Mouse (Mus musculus): ENCODE data around the gene Gdf5. TPM values are rescaled to one million over a fixed set of nuclear protein-coding genes. Genes with fewer than 3 reads are reported as not detected.
A peak's percentile ranks its signal among the peaks of the same experiment; 100 is the strongest.

The Gdf5 gene
- polyA plus RNA-seq, 1 experiment from 2014 or later, result 1.6 TPM

- Histone ChIP-seq H3K4me2 (replicated peaks; ENCODE audit: low read depth) (no peak overlapping the region), H3K4me3 (ENCODE audit: low read depth, low read length) (no peak overlapping the region), H3K9ac (ENCODE audit: low read length) (no peak overlapping the region), H3K27ac (replicated peaks) (no peak overlapping the region), H3K9me3 (ENCODE audit: control insufficient read depth, low read length) (no peaks in the 10 kb centered on the region), H3K4me1 (replicated peaks; ENCODE audit: control insufficient read depth, insufficient read depth) (no peaks in the 10 kb centered on the region), H3K36me3 (ENCODE audit: control insufficient read depth, insufficient read depth, low read length) (peaks cover 8% of the 10 kb centered on the region; the same call in 1 of the 2 replicates), H3K27me3 (ENCODE audit: control insufficient read depth, insufficient read depth, low read length) (no peaks in the 10 kb centered on the region)
- ATAC-seq (ENCODE audit: low FRiP score, low TSS enrichment), result no peak
- DNase-seq (ENCODE audit: low spot score), result no peak
- TF ChIP-seq EP300 (optimal IDR thresholded peaks at IDR 0.05) (no peak), CTCF (IDR thresholded peaks at IDR 0.05; ENCODE audit: low read depth) (no peak)
- 92% methylated on average over 6 of the region's 6 CpGs for WGBS
Observed at GRCm38 (mm10) chr2:155914684-155915083, 30.5 kb downstream of the Gdf5 start.

- Histone ChIP-seq H3K36me3 (ENCODE audit: control insufficient read depth, insufficient read depth, low read length) (0 out of 2 replicates have a peak, but pooled peaks cover 3% of the 10 kb centered on the region), H3K27me3 (ENCODE audit: control insufficient read depth, insufficient read depth, low read length) (no peaks in the 10 kb centered on the region), H3K27ac (replicated peaks) (no peak overlapping the region), H3K4me3 (ENCODE audit: low read depth, low read length) (no peak overlapping the region), H3K9ac (ENCODE audit: low read length) (no peak overlapping the region; the same call in 1 of the 2 replicates), H3K4me2 (replicated peaks; ENCODE audit: low read depth) (no peak overlapping the region), H3K9me3 (ENCODE audit: control insufficient read depth, low read length) (no peaks in the 10 kb centered on the region), H3K4me1 (replicated peaks; ENCODE audit: control insufficient read depth, insufficient read depth) (no peaks in the 10 kb centered on the region)
- no peak for DNase-seq (ENCODE audit: low spot score)
- WGBS, result 89% methylated on average over 6 of the region's 6 CpGs
- no peak for ATAC-seq (ENCODE audit: low FRiP score, low TSS enrichment)
- no peak for TF ChIP-seq CTCF (IDR thresholded peaks at IDR 0.05; ENCODE audit: low read depth)
- TF ChIP-seq EP300 (optimal IDR thresholded peaks at IDR 0.05), result no peak
Observed at GRCm38 (mm10) chr2:155903632-155904008, 41.5 kb downstream of the Gdf5 start.

GRCm38 (mm10) chr2:155902989-155903631, 42.1 kb downstream of the Gdf5 start:
- Histone ChIP-seq H3K4me2 (replicated peaks; ENCODE audit: low read depth) (no peak overlapping the region), H3K9ac (ENCODE audit: low read length) (no peak overlapping the region; the same call in 1 of the 2 replicates), H3K4me3 (ENCODE audit: low read depth, low read length) (no peak overlapping the region), H3K27ac (replicated peaks) (no peak overlapping the region), H3K36me3 (ENCODE audit: control insufficient read depth, insufficient read depth, low read length) (0 out of 2 replicates have a peak, but pooled peaks cover 3% of the 10 kb centered on the region), H3K27me3 (ENCODE audit: control insufficient read depth, insufficient read depth, low read length) (no peaks in the 10 kb centered on the region), H3K9me3 (ENCODE audit: control insufficient read depth, low read length) (no peaks in the 10 kb centered on the region), H3K4me1 (replicated peaks; ENCODE audit: control insufficient read depth, insufficient read depth) (no peaks in the 10 kb centered on the region)
- 79% methylated on average over 16 of the region's 16 CpGs for WGBS
- DNase-seq (ENCODE audit: low spot score) (no peak), ATAC-seq (ENCODE audit: low FRiP score, low TSS enrichment) (no peak)
- no peak for TF ChIP-seq CTCF (IDR thresholded peaks at IDR 0.05; ENCODE audit: low read depth)
- TF ChIP-seq EP300 (optimal IDR thresholded peaks at IDR 0.05), result no peak

GRCm38 (mm10) chr2:155895046-155895735, 50.0 kb downstream of the Gdf5 start:
- no peak; the same call in 1 of the 2 replicates for ATAC-seq (ENCODE audit: low FRiP score, low TSS enrichment)
- H3K36me3 ChIP-seq (ENCODE audit: control insufficient read depth, insufficient read depth, low read length), result no peaks in the 10 kb centered on the region
- WGBS, result 55% methylated on average over 16 of the region's 16 CpGs
- DNase-seq (ENCODE audit: low spot score), result no peak
- no peak overlapping the region; the same call in 1 of the 2 replicates for H3K9ac ChIP-seq (ENCODE audit: low read length)
- H3K4me1 ChIP-seq (replicated peaks; ENCODE audit: control insufficient read depth, insufficient read depth), result peaks cover 2% of the 10 kb centered on the region; the same call in 1 of the 2 replicates
- no peak for TF ChIP-seq CTCF (IDR thresholded peaks at IDR 0.05; ENCODE audit: low read depth)
- H3K4me2 ChIP-seq (replicated peaks; ENCODE audit: low read depth), result no peak overlapping the region
- H3K9me3 ChIP-seq (ENCODE audit: control insufficient read depth, low read length), result no peaks in the 10 kb centered on the region
- H3K4me3 ChIP-seq (ENCODE audit: low read depth, low read length), result no peak overlapping the region
- no peaks in the 10 kb centered on the region for H3K27me3 ChIP-seq (ENCODE audit: control insufficient read depth, insufficient read depth, low read length)
- H3K27ac ChIP-seq (replicated peaks), result peak overlapping the region; percentile 49

- no peaks in the 10 kb centered on the region for H3K9me3 ChIP-seq (ENCODE audit: control insufficient read depth, low read length)
- ATAC-seq (ENCODE audit: low FRiP score, low TSS enrichment) (peak; percentile 56), DNase-seq (ENCODE audit: low spot score) (no peak)
- peak overlapping the region; percentile 49 for H3K27ac ChIP-seq (replicated peaks)
- H3K36me3 ChIP-seq (ENCODE audit: control insufficient read depth, insufficient read depth, low read length), result no peaks in the 10 kb centered on the region
- TF ChIP-seq CTCF (IDR thresholded peaks at IDR 0.05; ENCODE audit: low read depth) (no peak), EP300 (optimal IDR thresholded peaks at IDR 0.05) (no peak)
- H3K4me2 ChIP-seq (replicated peaks; ENCODE audit: low read depth), result no peak overlapping the region
- peaks cover 2% of the 10 kb centered on the region; the same call in 1 of the 2 replicates for H3K4me1 ChIP-seq (replicated peaks; ENCODE audit: control insufficient read depth, insufficient read depth)
- WGBS, result 51% methylated on average over 13 of the region's 13 CpGs
- no peak overlapping the region for H3K4me3 ChIP-seq (ENCODE audit: low read depth, low read length)
- H3K27me3 ChIP-seq (ENCODE audit: control insufficient read depth, insufficient read depth, low read length), result no peaks in the 10 kb centered on the region
- no peak overlapping the region; the same call in 1 of the 2 replicates for H3K9ac ChIP-seq (ENCODE audit: low read length)
Observed at GRCm38 (mm10) chr2:155894307-155895045, 50.7 kb downstream of the Gdf5 start.

Other genes starting within 250 kb of the Gdf5 start
- 64.9 and 65.7 TPM in 2 replicates for gene Edem2, start 215.9 kb downstream of the Gdf5 start, polyA plus RNA-seq (2015; fragmentation: Nextera tagmentation; extraction: Ambion mirVana)
- gene Gm17581, start 209.5 kb downstream of the Gdf5 start, polyA plus RNA-seq (2015; fragmentation: Nextera tagmentation; extraction: Ambion mirVana), result not detected in 2 replicates
- gene Procr, start 194.2 kb downstream of the Gdf5 start, polyA plus RNA-seq (2015; fragmentation: Nextera tagmentation; extraction: Ambion mirVana), result 12.2 and 14.3 TPM in 2 replicates
- 0.21 and 0.23 TPM in 2 replicates for gene Mmp24, start 170.0 kb downstream of the Gdf5 start, polyA plus RNA-seq (2015; fragmentation: Nextera tagmentation; extraction: Ambion mirVana)
- gene BC029722, start 125.9 kb downstream of the Gdf5 start, polyA plus RNA-seq (2015; fragmentation: Nextera tagmentation; extraction: Ambion mirVana), result 26.8 and 29.8 TPM in 2 replicates
- gene Eif6, start 118.4 kb downstream of the Gdf5 start, polyA plus RNA-seq (2015; fragmentation: Nextera tagmentation; extraction: Ambion mirVana), result 310 and 318 TPM in 2 replicates
- 2.7 and 4.4 TPM in 2 replicates for gene Fam83c, start 110.5 kb downstream of the Gdf5 start, polyA plus RNA-seq (2015; fragmentation: Nextera tagmentation; extraction: Ambion mirVana)
- 41.9 and 46.4 TPM in 2 replicates for gene Uqcc1, start 15.1 kb downstream of the Gdf5 start, polyA plus RNA-seq (2015; fragmentation: Nextera tagmentation; extraction: Ambion mirVana)
- gene Gm15557, start 4.6 kb downstream of the Gdf5 start, polyA plus RNA-seq (2015; fragmentation: Nextera tagmentation; extraction: Ambion mirVana), result not detected in 2 replicates
- gene Cep250, start 11.1 kb upstream of the Gdf5 start, polyA plus RNA-seq (2015; fragmentation: Nextera tagmentation; extraction: Ambion mirVana), result 4.0 and 4.6 TPM in 2 replicates
- 0.65 and 0.76 TPM in 2 replicates for gene 6430550D23Rik, start 62.6 kb upstream of the Gdf5 start, polyA plus RNA-seq (2015; fragmentation: Nextera tagmentation; extraction: Ambion mirVana)
- gene Ergic3, start 62.7 kb upstream of the Gdf5 start, polyA plus RNA-seq (2015; fragmentation: Nextera tagmentation; extraction: Ambion mirVana), result 138 and 144 TPM in 2 replicates
- gene Fer1l4, start 107.6 kb upstream of the Gdf5 start, polyA plus RNA-seq (2015; fragmentation: Nextera tagmentation; extraction: Ambion mirVana), result 10.1 and 11.7 TPM in 2 replicates
- 2.7 and 3.0 TPM in 2 replicates for gene Spag4, start 119.8 kb upstream of the Gdf5 start, polyA plus RNA-seq (2015; fragmentation: Nextera tagmentation; extraction: Ambion mirVana)
- 24.7 and 27.2 TPM in 2 replicates for gene Cpne1, start 166.6 kb upstream of the Gdf5 start, polyA plus RNA-seq (2015; fragmentation: Nextera tagmentation; extraction: Ambion mirVana)
- 8.0 and 8.8 TPM in 2 replicates for gene Rbm12, start 166.6 kb upstream of the Gdf5 start, polyA plus RNA-seq (2015; fragmentation: Nextera tagmentation; extraction: Ambion mirVana)
- 4.3 and 5.1 TPM in 2 replicates for gene Gm28036, start 181.7 kb upstream of the Gdf5 start, polyA plus RNA-seq (2015; fragmentation: Nextera tagmentation; extraction: Ambion mirVana)
- 378 and 415 TPM in 2 replicates for gene Romo1, start 198.7 kb upstream of the Gdf5 start, polyA plus RNA-seq (2015; fragmentation: Nextera tagmentation; extraction: Ambion mirVana)
- 40.3 and 43.5 TPM in 2 replicates for gene Nfs1, start 198.8 kb upstream of the Gdf5 start, polyA plus RNA-seq (2015; fragmentation: Nextera tagmentation; extraction: Ambion mirVana)
- gene Rbm39, start 234.9 kb upstream of the Gdf5 start, polyA plus RNA-seq (2015; fragmentation: Nextera tagmentation; extraction: Ambion mirVana), result 335 and 349 TPM in 2 replicates

All from stomach, postnatal 0 days (tissue).